Mouse (Mus musculus) heart, adult 2 months (tissue): ENCODE results near the gene Hprt.

ENCODE experiments used
- CTCF ChIP-seq: fragments of 200-600 bp; IDR thresholded peaks from 2 replicates; pipeline ENCODE4 v1.8.1; 2022; ENCODE audit warnings: antibody characterized with exemption, mild to moderate bottlenecking, moderate library complexity
- EP300 ChIP-seq: fragments of 200-500 bp; IDR thresholded peaks from 2 replicates; pipeline ENCODE4 v1.6.1; 2011; ENCODE audit warnings: low read depth, low read length, control low read depth; ENCODE audit not compliant: insufficient read depth

DNA sequence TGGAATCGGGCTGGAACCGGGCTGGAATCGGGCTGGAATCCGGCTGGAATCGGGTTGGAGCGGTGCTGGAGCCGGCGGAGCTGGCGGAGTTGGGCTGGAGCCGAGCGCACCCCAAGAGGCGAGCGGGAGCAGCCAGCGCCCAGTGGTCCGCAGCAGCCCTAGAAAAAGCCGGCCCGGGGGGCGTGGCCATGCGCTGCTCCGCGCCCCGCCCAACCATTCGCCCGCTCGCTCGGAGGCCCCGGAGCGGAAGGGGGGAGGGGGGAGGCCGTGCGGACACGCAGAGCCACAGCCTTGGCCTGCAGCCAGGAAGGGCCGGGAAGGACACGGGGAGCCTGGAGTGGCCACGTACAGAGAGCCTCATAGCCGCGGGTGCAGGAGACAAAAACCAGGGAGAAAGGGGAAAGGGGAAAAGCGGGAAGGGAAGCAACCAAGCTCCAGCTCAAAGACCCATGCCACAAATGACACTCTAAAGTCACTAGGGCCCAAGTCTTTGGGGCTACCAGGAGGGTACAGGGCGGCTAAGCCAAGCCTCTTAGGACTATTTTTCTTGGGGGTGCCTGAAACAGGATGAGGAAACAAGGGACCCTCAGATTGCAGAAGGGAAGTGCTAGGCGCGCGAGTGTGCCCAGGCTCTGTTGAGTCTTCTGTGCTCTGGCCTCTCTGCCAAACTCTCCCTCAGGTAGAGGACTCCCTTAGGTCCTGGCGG lies 69.3 kb downstream of the Hprt start:
- TF ChIP-seq CTCF (no peak), EP300 (no peak)
